Mouse (Mus musculus) olfactory bulb, adult 2 months (tissue): ENCODE data around the gene Btbd3. TPM values are rescaled to one million over a fixed set of nuclear protein-coding genes. Genes with fewer than 3 reads are reported as not detected.

Experiments
- H3K27ac ChIP-seq: fragments of 200-500 bp; 2 replicates; pipeline ENCODE4 v1.5.1; 2012; ENCODE audit warnings: low read depth, low read length; ENCODE audit not compliant: insufficient read depth
- H3K4me1 ChIP-seq: fragments of 200-500 bp; 2 replicates; pipeline ENCODE4 v1.6.1; 2012; ENCODE audit warnings: low read length; ENCODE audit not compliant: control insufficient read depth, insufficient read depth
- H3K4me3 ChIP-seq: fragments of 200-500 bp; 2 replicates; pipeline ENCODE4 v1.5.1; 2012; ENCODE audit warnings: mild to moderate bottlenecking, low read depth, low read length, moderate library complexity; ENCODE audit not compliant: insufficient read depth
- CTCF ChIP-seq: fragments of 200-500 bp; IDR thresholded peaks from 2 replicates; pipeline ENCODE4 v1.5.1; 2012; ENCODE audit warnings: low read depth, mild to moderate bottlenecking, low read length, moderate library complexity; ENCODE audit not compliant: insufficient read depth
- POLR2A ChIP-seq: fragments of 200-500 bp; IDR thresholded peaks from 2 replicates; pipeline ENCODE4 v1.6.1; 2012; ENCODE audit warnings: mild to moderate bottlenecking, low read depth, low read length, moderate library complexity; ENCODE audit not compliant: insufficient read depth
- WGBS: fragments of 180-500 bp; shearing (Covaris S2); methylation state at CpG from one replicate; pipeline ENCODE4 v1.1.7; 2018; 5-methylcytosine and 5-hydroxymethylcytosine counted together
- polyA plus RNA-seq: library from polyadenylated mRNA; stranded (reverse); fragments of >200 nt; gene quantifications from 2 replicates; pipeline ENCODE4 v1.2.4, GENCODE M21; 2012; ENCODE audit warnings: low replicate concordance; ENCODE audit not compliant: missing spikeins, insufficient read depth, insufficient read length

The Btbd3 gene
- polyA plus RNA-seq, 1 experiment, result not detected

DNA sequence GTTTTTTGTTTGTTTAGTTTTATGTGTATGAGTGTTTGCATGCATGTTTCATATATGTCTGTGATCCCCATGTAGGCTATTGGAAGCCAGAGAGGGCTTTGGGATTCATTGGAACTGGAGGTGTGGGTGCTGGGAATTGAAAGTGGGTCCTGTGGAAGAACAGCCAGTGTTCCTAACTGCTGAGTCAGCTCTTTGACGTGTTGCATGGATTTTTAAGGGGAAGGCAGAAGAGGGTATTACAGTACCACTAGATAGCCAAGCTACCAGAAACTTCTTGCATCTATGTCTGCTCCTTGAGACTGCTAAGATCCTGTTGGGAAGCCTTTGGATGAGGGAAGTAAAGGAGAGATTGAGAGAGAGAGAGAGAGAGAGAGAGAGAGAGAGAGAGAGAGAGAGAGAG, 82.2 kb downstream of the Btbd3 start:
- Histone ChIP-seq H3K4me3 (no peak overlapping the region), H3K4me1 (peaks cover 2% of the 10 kb centered on the region; the same call in 1 of the 2 replicates), H3K27ac (no peak overlapping the region)
- WGBS, result 46% methylated on average over 1 of the region's 1 CpGs
- TF ChIP-seq CTCF (no peak), POLR2A (no peak)

DNA sequence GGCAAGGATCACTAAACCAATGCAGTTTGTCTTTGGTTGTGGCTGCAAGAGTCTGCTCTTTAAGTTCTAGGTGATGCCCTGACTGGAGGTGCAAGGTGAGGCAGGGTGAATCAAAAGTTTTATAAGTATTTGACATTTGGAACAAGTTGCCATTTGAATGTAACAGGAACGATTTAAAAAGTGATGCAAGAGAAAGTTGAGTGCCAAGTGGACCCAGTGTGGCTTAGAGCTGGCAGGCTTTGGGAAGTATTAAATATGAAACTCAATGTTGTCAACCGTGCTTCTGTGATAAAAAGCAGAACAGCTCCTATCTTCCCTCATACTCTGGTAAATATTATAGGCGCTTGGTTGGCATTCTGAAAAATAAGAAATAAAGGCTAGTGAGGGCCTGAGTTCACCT, 99.0 kb downstream of the Btbd3 start:
- WGBS, result 91% methylated on average over 3 of the region's 3 CpGs
- Histone ChIP-seq H3K4me3 (no peak overlapping the region), H3K4me1 (no peaks in the 10 kb centered on the region), H3K27ac (no peak overlapping the region)
- TF ChIP-seq CTCF (no peak), POLR2A (no peak)

GRCm38 (mm10) chr2:138362474-138362873, 106.1 kb downstream of the Btbd3 start:
- Histone ChIP-seq H3K4me3 (no peak overlapping the region), H3K4me1 (peaks cover 3% of the 10 kb centered on the region; the same call in 1 of the 2 replicates), H3K27ac (no peak overlapping the region)
- TF ChIP-seq CTCF (no peak), POLR2A (no peak)
- WGBS, result 32% methylated on average over 5 of the region's 5 CpGs

- Histone ChIP-seq H3K27ac (no peak overlapping the region), H3K4me1 (peaks cover 3% of the 10 kb centered on the region; the same call in 1 of the 2 replicates), H3K4me3 (no peak overlapping the region)
- WGBS, result 79% methylated on average over 4 of the region's 4 CpGs
- no peak for TF ChIP-seq CTCF
These were observed 109.0 kb downstream of the Btbd3 start for GRCm38 (mm10) chr2:138365391-138365790.

DNA sequence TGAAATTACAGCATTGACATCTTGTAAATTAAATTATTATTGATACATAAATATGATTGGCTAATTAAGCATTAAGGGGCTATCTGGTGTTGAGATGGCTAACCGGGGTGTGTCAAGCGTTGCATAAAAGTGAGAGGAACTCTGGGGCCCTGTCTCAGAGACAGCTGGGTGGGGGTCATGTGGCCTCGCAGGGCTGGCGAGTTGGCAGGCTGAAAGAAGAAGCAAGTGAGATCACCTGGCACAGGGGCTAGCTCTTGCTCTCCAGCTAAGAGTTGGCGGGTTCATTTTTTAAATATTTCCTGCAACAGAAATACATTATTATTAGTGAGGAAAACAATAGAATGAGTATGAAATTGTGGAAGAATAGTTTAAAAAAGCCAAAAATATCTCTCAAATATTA, 118.2 kb downstream of the Btbd3 start:
- H3K27ac ChIP-seq, result no peak overlapping the region
- TF ChIP-seq POLR2A, result no peak
- TF ChIP-seq CTCF, result no peak
- 94% methylated on average over 5 of the region's 5 CpGs for WGBS
- H3K4me1 ChIP-seq, result no peaks in the 10 kb centered on the region
- no peak overlapping the region for H3K4me3 ChIP-seq

- Histone ChIP-seq H3K27ac (no peak overlapping the region), H3K4me3 (no peak overlapping the region), H3K4me1 (no peaks in the 10 kb centered on the region)
- no peak for TF ChIP-seq POLR2A
- no peak for TF ChIP-seq CTCF
These were observed 122.5 kb downstream of the Btbd3 start for GRCm38 (mm10) chr2:138378855-138379254.

DNA sequence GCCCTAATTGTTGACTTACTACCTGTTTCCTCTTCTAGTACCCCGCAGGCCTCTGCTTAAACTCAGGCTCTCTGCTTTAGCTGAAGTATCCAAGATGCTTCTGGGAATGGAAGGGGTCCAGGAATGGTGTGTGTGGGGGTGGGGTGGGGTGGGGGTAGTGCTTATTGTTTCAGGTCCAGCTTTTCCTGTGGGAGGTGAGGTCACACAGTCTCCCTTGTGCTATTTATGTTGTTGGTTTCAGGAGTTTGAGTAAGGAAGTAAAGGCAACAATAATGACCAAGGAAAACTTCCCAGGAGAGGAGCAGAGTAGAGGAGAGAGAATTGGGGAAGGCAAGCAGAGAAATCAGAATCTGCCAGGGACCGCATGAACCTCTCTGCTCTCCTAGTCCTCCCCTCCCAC, 128.4 kb downstream of the Btbd3 start:
- 96% methylated on average over 2 of the region's 2 CpGs for WGBS
- H3K4me1 ChIP-seq, result no peaks in the 10 kb centered on the region
- TF ChIP-seq POLR2A (no peak), CTCF (no peak)
- no peak overlapping the region for H3K4me3 ChIP-seq
- H3K27ac ChIP-seq, result no peak overlapping the region

DNA sequence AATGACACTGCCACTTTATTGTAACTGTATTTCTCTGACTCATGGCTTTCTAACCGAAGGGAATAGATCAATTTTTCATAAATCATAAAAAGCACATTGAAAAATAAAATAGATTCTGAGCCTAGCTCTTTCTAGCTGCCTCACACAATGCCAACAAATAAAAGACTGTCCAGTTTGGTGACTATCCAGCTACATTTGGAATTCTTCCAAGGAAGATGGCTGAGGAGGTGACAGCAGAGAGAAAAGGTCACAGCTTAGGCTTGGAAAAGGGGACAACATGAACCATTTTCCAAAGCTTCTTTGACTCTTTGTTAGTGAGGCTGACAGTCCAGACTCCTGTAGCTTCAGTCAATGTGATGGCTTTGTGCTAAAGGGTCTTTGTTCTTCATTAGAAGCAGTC, 132.2 kb downstream of the Btbd3 start:
- no peak overlapping the region for H3K4me3 ChIP-seq
- no peak overlapping the region for H3K27ac ChIP-seq
- H3K4me1 ChIP-seq, result no peaks in the 10 kb centered on the region
- TF ChIP-seq POLR2A (no peak), CTCF (no peak)
- WGBS, result 81% methylated on average over 1 of the region's 1 CpGs

GRCm38 (mm10) chr2:138403046-138403445, 146.7 kb downstream of the Btbd3 start:
- TF ChIP-seq POLR2A (no peak), CTCF (no peak)
- Histone ChIP-seq H3K27ac (no peak overlapping the region), H3K4me1 (no peaks in the 10 kb centered on the region), H3K4me3 (no peak overlapping the region)
- WGBS, result 65% methylated on average over 5 of the region's 5 CpGs

GRCm38 (mm10) chr2:138405753-138406528, 149.6 kb downstream of the Btbd3 start:
- H3K4me3 ChIP-seq, result no peak overlapping the region
- no peak for TF ChIP-seq CTCF
- no peak for TF ChIP-seq POLR2A
- H3K4me1 ChIP-seq, result no peaks in the 10 kb centered on the region
- 20% methylated on average over 4 of the region's 4 CpGs for WGBS
- no peak overlapping the region for H3K27ac ChIP-seq
